Mouse (Mus musculus) kidney, postnatal 36 days (tissue): ENCODE data around the gene 2610318N02Rik.

Experiments used
- DNase-seq, 2 experiments: peaks; one replicate each; pipeline ENCODE4 v3.0.0; 2021 to 2022; ENCODE audit warnings: mixed read lengths in 2 of 2

2610318N02Rik gene

DNA sequence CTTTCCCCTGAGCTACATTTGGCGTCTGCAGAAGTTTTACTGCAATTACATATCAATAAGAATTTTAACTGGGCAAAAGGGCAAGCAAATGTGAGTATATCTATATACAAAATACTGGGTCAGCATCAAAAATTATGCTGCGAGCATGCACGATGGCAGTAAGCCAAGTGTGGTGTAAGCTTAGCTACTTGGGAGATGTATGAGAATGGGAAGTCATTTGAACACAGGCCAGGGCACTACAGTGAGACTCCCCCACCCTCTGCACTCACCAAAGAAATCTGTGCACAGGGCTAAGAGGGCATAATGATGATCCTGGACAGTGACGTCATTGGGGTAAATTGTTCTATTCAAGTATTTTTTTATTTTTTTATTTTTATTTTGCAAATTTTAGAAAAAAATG lies 20.4 kb downstream of the 2610318N02Rik start:
- DNase-seq, result no peak

DNA sequence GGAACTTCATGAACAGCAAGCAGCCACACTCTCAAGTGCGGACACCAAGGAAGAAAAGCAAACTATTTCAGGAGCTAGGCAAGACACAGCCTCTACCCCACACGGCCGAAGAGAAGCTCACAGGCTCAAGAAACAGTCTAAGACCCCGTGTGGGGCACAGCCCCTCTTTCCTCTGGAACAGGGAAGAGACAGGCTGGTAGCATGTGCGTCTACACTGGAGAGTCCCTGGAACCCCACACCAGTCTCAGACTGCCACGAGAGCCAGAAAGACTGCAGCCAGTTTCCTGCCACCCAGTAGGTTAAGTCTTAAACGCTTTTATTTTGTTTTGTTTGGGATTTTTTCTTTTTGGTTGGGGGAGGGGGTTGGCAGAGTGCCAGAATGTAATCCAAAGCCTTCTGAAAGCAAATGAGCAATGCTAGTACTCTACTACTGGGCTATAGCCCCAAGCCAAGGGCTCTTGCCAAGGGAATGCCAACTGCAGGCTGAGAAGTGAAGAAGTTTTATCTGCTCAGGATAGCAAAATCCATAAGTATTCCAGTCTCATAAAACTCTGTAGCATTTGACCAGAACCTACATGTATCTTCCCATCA lies 22.2 kb downstream of the 2610318N02Rik start:
- peak in 1 of 2 experiments; percentile 29 for DNase-seq

DNA sequence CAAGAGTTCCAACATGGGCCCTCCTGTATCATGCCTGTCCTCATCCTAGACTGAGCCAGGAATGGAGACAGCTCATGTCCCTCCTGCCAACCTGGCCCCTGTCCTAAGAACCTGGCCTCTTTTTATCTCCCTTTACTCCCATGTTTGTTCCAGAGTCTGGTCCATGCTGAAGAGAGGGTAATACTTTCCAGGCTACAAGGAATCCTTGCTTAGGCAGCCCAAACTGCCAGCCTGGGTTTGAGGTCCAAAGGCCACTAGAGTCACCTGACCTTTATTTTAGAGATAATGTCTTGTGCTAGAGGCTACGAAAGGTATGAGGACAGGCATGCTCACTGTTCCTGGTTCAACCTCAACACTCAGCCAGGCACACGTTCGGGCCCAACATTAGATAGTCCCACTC lies 28.0 kb downstream of the 2610318N02Rik start:
- DNase-seq, result peak; percentile 16 to 37

DNA sequence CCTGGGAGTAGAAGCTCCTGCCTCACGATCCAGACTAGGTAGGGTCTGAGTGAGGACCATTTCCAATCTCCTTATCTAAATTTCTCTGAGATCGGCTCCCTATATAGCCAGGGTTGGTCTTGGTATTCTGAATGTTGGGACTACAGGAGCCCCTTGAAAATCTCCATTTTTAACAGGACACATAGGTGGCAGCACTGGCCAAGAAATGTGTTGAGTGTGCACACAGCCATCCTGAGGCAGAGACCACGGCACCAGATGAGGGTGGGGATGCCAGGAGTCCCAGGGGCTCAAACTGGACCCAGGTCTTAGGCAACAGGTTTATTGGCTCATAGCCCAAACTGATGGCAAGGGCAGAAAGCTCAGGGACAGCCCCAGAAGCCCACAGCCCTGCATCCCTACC lies 36.6 kb downstream of the 2610318N02Rik start:
- no peak for DNase-seq

DNA sequence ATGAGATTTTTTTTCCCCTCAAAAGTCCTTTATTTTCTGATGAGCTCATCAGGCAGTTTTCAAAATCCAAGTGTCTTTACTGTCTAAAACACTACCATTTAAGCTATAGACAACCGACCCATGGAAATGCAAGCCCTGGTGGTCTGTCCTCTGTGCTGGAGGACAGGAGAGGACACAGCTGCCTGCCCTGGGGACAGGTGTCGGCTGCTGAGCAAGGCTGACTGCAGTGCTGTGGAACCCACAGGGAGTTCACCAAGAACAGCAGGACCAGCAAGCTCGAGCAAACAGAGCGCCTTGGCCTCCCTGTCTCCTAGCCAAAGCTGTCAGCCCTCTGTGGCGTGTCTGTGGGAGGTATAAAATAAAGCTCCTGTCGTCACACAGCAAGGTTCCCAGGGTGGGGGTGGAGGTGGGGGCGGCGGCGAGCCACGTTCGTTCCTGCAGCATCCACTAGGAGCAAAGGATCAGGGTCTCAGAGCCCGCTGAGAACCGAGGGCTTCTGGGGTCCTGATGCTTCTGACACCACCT lies 38.2 kb downstream of the 2610318N02Rik start:
- no peak for DNase-seq

DNA sequence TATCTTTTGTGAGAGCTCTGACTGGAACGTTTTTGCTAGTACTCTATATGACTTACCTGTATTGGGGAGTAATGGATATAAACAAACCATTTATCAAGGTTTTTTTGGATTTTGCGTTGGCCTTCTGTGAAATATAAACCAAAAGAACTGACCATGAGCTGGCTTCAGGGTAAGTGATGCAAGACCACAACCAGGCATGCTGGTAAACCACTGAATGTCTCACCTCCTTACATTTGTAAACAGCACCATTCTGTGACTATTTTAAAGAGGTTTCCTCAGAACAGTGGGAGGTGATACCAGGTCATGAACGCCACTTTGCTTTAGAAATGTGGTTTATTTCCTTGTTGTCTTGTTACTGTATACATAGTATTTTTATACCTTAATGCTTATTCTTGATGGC lies 38.7 kb downstream of the 2610318N02Rik start:
- no peak for DNase-seq

DNA sequence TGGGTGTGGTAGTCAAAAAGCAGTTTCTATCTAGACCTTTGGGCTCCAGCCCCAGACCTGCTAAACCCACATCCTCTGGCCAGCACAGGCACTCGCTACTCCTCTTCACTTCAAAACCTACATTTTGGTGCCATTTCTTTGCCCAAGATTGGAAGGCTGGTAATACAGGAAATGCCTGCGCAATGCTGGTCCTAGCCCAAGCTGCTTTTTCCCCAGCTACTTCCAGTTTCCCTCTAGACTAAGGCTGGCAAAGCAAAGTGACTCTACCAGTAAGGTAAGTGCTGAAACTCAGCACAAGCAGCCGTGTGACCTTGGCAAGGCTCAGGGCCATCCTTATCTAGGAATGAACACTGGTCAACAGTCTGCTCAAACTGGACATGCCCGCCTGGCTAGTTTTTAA lies 39.3 kb downstream of the 2610318N02Rik start:
- peak in 1 of 2 experiments; percentile 18 for DNase-seq

DNA sequence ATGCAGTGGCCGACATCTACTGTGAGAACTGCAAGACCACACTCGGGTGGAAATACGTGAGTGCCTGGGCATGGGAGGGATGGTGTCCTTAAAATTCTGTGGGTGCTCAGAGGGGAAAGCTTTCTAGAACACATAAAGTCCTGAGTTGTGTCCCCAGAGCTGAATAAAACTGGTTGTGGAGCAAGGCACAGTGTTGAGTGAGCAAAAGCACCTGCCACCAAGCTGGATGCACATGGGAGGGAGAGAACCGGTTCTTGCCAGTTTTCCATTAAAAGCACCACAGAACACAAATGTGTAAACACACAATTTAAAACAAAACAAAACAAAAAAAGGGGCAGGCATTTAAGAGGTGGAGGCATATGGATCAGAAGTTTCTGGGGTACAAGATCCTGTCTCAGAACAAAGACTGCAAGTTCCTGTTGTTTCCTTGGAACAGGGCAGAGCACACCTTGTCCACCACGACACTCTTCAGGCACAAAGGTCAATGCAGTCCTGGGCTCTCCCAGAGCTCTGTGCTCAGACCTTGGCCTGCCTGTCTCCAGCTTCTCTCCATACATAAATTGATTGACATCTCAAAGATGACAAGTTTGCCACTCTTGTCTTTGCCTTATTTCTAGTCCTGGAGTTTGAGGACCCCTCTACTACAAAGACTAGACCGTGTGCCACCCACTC lies 42.7 kb downstream of the 2610318N02Rik start:
- peak in 1 of 2 experiments; percentile 19 for DNase-seq

DNA sequence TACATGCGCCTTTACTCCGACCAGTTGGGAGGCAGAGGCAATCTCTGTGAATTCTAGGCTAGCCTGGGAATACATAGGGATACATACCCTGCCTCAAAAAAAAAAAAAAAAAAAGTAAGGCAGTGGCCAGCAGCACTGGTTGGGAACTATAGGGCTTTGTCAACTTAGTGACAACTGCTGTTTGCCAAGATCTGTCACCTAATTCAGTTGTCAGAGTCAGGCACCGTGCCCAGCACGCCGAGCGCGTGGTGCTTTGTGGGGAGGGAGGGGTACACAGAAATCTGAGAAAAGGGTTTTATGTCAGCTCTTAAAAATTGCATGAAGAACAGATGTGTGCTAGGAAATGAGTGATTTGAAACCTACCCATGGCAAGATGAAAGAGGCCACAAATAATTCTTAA lies 46.9 kb downstream of the 2610318N02Rik start:
- DNase-seq, result no peak

DNA sequence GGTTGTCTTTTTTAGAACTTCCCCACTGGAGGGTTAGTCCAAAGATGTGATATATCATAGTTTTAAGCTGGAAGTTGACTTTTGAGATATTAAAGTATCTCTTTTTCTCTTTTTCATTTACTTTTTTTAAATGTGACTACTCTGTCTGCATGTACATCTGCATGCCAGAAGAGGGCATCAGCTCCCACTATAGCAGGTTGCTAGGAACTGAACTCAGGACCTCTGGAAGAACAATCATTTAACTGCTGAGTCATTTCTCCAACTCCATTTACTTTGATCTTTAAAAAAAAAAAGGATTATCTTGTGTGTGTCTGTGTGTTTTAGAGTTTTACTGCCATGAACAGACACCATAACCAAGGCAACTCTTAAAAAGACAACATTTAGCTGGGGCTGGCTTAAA lies 48.1 kb downstream of the 2610318N02Rik start:
- DNase-seq, result no peak

DNA sequence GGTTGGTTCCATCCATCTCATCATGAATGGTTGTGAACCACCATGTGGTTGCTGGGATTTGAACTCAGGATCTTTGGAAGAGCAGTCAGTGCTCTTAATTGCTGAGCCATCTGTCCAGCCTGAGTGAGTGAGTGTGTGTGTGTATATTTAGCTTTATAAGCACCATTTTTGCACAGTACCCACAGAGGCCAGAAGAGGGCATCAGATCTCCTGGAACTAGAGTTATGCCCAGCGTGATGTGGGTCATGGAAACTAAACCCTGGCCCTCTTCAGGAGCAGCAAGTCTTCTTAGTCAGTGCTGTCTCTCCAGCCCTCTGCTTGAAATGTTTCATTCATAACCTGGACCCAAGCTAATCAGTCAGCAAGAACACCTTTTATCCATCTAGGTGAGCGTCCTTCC lies 48.7 kb downstream of the 2610318N02Rik start:
- peak in 1 of 2 experiments; percentile 15 for DNase-seq

DNA sequence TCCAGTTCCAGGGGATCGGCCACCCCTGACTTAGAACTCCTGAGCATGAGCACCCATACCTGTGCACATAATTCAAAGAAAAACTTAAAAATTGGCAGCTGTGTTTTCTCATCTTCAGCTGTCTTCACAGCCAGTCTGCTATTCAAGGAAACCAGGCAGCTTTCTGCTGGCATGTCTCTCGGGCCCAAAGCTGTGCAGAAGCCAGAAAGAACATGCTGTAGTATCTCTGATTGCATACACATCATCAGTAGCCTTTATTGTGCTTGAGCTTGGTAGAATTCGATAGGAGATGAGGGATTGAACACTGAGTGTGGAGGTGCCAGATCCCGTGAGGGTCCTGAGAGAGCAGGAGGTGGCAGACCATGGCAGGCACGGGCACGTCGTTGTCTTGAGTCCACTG lies 52.0 kb downstream of the 2610318N02Rik start:
- DNase-seq, result no peak

DNA sequence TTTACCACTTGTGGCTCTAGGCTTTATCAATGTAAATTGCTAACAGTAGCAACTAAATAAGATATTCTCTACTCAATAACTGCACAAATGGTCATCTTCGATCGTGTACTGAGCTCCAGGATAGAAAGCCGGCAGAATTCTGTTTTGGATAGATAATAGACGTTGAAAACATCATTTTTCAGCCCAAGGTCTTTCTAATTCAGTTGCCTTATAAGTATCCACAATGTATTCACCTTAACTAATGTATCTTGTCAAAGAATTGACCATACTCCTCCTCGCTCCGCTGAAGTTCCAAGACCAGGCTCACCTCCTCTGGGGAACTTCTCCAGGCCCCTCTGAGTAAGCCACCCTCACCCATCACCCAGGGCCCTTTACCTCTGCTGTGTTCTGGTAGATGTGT lies 54.3 kb downstream of the 2610318N02Rik start:
- DNase-seq, result no peak

DNA sequence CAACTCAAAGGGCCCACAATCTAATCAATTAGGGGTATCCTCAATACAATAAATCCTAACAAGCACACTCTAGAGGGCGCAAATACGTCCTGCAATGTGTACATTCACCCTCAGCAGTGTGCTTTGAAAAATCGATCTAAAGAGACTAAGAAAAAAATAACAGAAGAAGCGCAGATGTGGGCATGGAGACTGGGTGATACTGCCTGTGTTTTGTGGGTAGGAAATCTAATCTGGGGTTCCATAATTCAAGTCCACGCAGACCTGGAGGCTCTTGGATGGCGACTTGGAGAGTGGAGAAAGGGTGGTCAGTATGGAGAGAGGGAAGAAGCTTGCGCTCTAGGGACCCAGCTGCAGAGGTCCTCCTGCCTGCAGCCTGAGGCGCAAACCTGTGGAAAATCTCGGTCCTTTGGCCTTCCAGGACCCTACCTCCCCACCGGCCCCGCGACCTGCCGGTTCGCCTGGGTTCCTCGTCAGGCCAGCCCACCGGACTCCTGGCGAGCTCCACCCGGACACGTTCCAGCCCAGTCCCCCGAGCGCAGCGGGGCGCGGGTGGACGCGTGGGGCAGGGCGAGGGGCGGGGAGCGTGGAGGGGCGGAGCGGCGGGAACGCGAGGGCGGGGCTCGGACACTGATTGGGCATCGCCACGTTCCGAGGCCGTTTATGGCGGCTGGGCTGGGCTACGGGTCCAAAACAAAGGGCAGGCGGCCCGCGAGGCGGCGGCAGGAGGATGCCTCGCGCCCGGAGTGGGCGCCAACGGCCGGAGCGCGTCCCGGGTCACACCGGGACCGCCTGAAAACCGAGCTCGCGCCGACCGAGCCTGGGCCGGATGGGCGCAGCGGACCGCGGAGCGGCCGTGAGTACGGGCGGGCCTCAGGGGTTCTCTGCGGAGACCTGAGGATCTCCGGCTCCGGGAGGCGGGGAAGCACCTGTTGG lies 55.2 kb downstream of the 2610318N02Rik start, which contains the start of gene Ypel1:
Ypel1 (plus strand) TSS at position 186 of the 933 bp plus-strand sequence.
- DNase-seq, result peak; percentile 88 to 94

DNA sequence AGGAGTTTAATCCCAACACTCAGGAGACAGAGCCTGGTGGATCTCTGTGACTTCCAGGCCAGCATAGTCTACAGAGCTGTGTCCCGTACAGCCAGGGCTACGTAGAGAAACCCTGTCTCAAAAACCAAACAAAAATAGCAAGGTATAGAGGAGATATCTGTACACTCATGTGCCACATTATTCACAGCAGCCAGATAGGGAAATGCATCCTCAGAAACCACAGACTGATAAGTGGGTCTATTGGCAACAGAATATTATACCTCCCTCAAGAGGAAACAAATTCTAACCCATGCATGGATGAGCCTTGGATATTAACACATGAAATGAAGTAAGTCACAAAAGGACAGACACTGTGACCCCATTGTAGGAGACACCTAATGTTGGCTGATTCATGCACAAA lies 57.4 kb downstream of the 2610318N02Rik start:
- DNase-seq, result no peak
